Mouse (Mus musculus): ENCODE measurements at regions not wholly inside any gene's neighbourhood (a gene's known extent, or its start where the extent isn't known, plus 50 kb on each side); places are given as distances from the start of the nearest gene placed in this dataset.

GRCm38 (mm10) chr14:95241946-95242345, 639.1 kb upstream of the 4921530L21Rik start:
- DNase-seq: no peak

GRCm38 (mm10) chr14:95248859-95249258, 632.2 kb upstream of the 4921530L21Rik start:
- no peak for DNase-seq

- DNase-seq: no peak
Observed at GRCm38 (mm10) chr14:95256110-95256509, 624.9 kb upstream of the 4921530L21Rik start.

GRCm38 (mm10) chr14:95281431-95281830, 599.6 kb upstream of the 4921530L21Rik start:
- no peak for DNase-seq

GRCm38 (mm10) chr14:95282016-95282415, 599.0 kb upstream of the 4921530L21Rik start:
- no peak for DNase-seq

- DNase-seq: no peak
Observed at GRCm38 (mm10) chr14:95314134-95314924, 566.7 kb upstream of the 4921530L21Rik start.

- DNase-seq: peak; percentile 27
Observed at GRCm38 (mm10) chr14:95356968-95357367, 524.1 kb upstream of the 4921530L21Rik start.
